Mouse (Mus musculus) spleen, adult 12 weeks (tissue): ENCODE data around the gene Prep.
A peak's percentile ranks its signal among the peaks of the same experiment; 100 is the strongest.

Experiments
- DNase-seq: peaks from one replicate; pipeline ENCODE4 v3.0.0; 2022; ENCODE audit warnings: low spot score

The Prep gene

DNA sequence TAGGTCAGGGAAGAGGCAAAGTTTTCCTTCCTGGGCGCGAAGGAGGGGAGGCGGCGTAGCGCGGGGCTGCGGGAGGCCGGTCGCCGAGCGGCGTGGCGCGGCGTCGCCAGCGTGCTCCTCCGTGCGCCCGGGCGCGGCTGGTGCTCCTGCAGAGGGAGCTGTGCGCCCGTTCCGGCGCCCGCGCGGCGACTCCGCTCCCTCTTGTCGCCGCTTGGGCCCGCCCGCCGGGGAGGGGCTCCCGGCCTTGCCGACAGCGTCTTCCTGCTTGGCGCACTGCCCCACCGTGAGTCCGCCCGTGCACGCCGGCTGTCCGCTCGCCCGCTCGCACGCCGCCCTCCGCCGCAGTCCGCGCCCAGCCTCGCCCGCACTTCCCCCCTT is at the start of gene Prep:
Gene Prep (plus strand): TSS at position 273 of the 378 bp plus-strand sequence.
- DNase-seq = peak; percentile 75

DNA sequence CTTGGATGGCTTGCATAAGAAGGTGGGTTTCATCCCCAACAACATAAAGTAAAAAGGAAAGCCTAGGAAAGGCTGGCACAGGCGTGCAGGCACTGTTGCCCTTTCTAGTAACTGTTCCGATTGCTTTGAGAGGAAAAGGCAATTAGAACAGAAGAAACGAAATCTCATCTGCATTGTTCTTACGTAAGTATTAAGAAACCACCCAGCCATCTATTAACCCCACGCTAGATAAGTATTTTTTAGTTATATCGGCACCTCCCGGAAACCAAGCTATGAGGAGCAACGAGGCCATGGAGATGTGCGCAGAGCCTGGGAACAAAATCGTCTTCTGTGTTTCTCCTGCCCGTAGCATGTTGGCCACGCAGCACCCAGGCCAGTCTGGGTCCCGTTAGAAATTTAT is 49.7 kb upstream of the Prep start:
- no peak for DNase-seq

DNA sequence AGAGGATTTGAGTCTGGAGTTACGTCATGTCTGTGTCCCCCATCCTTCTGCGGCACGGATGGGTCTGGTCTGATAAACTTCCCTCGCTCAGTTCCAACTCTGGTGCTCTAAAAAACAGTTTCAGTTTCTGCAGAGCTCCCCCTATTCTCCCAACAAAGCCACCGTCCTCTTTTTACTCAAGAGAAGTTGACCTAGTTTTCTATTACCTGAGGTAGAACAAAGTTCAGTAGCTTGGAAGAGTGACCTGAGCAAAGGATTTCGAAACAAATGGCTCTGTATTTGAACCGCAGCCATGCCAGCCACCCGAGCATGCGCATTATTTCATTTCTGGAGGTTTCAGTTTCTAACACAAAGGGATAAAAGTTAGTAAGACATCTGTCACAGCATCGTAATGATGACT is 49.2 kb upstream of the Prep start:
- DNase-seq = no peak

DNA sequence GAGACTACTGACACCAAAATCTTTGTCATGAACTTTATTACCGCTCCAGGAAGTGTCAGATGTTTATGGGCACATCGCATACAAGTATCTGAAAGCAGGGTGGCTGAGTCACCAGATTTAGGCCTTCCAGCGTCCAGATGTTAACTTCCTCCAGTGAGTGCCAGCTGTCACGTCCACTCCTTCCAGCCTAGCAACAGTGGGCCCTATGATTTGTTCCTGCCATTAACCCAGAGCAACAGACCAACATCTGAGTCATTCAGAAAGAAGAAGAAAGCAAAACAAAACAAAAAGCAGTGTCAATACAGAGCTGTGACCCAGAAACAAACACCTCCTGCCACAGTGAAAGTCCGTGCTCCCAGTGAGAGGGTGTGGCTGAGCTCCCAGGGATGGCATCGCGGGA is 47.6 kb upstream of the Prep start:
- DNase-seq = no peak

DNA sequence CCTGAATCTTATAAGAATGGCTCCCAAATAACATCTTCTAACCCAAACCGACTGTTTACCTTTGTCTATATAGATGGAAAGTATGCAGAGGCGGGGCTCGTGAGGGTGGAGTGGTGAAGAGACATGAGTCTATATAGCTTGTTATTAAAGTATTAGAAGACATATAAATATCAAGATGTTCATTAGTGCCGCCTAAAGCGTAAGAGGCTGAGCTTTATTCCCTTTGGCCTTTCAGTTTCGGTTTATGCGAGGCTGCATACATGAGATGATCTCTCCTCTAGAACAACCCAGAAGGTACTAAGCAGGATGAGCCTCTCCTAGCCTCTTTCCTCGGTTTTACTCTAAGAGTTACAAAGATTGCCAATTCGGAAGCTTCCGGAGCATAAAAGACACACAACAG is 47.2 kb upstream of the Prep start:
- no peak for DNase-seq

DNA sequence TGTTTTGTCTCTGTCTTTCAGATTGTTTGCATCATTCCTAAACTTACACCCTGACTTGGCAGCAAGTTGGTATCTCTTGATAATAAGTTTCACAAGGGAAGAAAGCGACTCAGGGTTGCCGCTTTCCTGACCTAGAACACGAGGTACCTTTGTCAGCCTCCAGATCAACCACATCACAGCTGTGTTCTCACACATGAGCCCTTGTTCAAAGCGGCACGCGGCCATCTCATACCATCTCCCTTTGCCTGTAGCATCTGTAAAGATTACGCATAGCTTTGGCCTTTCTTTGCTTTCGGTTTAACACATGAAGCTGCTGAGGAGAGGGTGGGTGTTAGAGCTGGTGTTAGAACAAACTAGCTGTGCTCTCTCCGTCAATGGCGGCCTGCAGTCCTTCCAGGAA is 46.7 kb upstream of the Prep start:
- no peak for DNase-seq

DNA sequence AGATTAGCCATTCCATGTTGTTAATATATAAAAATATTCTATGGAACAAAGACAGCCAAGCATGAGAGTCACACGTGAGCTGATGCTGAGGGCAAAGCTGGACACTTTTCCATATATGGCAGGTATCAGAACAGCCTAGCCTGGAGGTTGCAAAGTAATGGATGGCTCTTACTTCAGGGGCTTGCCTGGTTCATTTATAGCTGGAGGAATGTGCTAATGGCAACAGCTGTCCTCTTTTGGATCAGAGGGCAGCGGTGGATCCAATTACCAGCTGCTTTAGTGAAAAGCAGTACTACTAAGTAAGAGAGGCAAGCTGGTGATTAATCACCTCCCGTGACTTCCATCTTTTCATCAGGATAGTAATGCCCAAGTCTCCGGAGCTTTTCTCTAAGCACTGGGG is 41.8 kb upstream of the Prep start:
- no peak for DNase-seq

DNA sequence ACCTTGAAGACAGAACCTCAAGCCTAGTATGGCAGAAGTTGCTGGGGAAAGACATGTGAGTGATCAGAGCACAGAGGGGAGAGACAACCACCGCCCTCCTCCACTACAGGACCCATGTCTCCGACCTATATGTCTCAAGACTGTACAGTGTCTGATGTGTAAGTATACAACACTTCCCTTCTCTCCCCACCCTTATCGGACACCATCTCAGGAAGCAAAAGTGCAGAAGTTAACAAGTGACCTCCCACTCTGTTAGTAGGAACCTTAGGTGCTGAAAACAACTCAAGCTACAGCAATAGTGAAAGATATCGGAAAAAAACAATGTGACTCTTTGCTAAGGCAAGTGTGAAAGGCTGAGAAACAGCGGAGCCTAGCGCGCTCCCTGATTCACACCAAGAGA is 40.1 kb upstream of the Prep start:
- DNase-seq = no peak

DNA sequence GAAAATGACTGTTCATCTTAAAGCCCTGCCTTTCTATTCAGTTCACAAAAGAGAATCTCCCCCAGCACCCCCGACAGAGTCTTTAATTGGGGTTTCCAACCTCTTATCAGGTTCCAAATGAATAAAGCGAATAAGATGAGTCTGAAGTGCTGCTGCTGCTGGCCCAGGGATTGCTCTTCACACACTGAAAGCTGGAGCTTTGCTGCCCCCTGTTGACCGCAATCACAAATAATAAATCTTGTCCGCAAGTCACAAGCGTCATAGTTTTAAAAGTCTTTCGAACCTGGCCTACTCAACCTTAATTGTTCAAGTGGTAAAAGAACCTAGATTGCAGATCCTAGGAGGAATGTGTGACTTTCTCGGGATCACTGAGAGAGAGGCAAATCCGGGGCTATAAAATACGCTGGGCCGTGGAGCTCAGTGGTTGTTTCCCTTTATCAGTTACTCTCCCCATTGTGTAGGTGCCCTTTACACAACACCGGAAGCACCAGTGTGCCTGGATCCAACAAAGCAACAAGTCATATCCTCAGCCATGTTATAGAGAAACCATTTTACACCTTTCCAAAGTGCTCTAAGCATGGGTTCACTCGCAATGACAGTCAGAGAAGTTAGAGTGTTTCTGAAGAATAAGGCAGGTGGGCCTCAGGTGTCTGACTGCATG is 21.6 kb upstream of the Prep start:
- DNase-seq = peak; percentile 51

DNA sequence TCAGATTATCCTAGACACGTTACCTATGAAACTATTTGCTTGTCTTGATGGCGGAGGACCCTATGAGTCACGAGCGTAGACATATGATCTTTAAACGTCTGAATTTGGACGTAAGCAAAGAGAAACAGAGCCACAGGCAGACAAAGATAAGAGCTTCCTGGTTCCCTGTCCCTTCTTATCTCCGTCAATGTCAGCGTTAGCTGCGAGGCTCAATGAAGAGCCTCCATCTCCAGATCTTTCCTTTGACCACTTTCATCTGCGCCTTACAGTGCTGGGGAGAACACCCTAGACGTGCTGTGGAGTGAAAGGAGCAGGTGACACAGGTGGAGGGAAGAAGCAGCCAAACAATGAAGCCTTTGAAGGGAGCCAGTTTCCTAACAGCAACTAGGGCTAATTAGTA is 18.8 kb upstream of the Prep start:
- DNase-seq = no peak

DNA sequence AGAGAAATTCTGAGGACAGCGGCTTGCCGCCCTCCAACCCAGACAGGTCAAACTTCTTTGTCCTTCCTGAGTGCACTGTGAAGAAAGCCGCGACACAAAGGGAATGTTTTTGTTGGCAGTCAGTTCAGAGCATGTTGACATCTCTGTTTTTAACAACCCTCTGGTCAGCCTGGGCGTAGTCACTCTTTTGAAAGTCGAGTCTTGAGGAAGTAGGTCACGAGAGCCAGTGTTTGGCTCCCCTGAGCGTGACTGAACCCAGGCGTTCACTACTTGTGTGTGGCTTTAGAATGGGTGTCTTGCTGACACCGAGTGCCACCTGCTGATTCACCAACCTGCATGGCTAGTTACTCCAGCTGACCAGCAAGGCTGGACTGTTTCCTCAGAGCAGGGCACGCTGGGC is 18.4 kb upstream of the Prep start:
- DNase-seq = no peak

DNA sequence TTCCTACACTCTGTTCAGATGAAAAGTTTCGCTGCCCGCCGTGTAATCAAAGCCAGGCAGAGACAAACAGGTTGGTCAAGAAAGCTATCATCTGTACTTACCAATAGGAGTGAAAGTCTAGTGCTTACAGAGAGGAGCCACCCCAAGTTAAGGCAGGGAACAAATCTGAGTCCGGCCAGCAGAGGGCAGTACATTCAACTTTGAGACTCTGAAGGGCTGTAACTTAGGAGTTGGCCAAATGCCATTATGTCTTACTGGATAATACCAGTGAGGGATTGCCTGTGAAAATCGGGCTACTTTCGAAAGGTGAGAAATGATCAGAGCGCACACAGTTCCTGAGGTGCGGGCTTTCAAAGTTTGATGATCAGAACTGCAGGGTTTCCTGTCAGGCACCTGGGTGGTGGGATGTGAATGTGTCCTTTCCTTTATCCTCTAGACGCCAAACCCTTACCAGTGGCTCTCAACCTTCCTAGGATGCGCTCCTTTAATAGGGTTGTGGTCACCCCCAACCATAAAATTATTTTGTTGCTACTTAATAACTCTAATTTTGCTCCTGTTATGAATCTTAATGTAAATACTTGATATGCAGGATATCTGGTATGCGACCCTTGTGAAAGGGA is 15.8 kb upstream of the Prep start:
- DNase-seq = peak; percentile 70

DNA sequence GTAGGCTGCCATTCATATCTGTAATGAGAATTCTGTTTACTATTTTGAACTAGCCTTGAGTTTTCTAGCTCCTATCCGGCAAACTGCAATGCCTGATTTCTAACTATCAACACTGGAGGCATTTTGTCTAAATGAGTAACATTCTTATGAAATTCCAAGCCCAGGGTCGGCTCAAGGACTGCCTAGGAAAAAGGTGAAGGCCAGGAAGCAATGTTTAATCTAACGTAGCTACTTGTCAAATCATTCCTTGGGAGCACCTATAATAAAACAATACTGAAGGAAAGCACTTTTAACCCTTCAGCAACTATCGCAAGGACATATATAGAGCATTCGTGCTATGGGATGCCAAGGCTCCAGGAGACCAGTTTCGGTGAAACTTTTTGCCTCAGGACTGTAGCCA is 8.6 kb upstream of the Prep start:
- DNase-seq = no peak

DNA sequence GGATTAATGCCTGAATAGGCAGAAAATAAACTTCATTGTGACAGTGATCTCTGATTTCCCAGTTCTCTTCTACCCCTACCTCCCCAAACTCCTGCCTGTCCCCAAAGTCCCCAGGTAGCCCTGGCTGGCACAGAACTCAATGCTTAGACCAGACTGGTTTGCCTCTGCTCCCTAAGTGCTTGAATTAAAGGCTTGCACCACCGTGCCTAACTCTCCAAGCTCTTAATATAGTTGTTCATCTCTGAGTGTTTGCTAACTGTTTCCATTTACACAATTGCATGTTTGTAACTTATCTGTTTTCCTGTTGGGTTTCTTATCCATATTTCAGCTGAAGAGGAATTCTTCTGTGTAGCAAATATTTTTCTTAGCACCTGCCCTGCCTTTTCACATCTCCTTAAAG is 6.2 kb upstream of the Prep start:
- DNase-seq = no peak

DNA sequence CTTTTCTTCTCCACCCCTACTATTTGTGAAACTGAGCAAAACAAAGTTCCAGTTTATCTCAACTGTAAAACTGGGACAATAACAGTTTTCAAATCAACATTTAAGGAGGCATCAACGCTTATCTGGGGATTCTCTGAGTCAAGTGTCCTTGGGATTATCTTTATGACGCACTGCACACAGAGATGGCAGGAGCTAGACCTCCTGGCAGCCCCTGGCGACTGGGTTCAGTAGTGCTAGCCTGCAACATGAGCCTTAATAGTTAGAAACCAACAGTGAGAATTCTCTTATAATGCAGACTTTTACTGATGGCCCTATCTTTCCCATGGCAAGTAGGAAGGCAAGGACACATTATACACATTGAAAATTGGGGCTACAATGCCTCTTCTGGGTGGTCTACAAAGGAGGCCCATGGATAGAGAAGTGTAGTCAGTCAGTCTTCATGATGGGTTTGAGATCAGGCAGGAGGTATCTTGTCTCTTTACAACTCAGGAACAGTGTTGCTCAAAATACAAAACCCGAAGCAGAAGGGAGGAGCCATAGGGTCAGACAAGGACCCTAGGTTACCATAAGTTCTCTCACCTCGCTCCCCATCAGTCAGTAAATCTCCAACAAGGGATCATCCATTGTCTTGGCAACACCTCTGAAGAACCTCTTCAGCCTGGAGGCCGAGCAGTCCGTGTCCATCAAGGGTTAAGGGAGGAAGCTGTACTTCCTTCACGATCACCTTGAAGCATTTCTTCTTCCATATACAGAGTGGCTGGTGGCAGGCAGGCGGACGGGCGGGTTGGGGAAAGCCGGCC is 672 bp upstream of the Prep start:
- no peak for DNase-seq

DNA sequence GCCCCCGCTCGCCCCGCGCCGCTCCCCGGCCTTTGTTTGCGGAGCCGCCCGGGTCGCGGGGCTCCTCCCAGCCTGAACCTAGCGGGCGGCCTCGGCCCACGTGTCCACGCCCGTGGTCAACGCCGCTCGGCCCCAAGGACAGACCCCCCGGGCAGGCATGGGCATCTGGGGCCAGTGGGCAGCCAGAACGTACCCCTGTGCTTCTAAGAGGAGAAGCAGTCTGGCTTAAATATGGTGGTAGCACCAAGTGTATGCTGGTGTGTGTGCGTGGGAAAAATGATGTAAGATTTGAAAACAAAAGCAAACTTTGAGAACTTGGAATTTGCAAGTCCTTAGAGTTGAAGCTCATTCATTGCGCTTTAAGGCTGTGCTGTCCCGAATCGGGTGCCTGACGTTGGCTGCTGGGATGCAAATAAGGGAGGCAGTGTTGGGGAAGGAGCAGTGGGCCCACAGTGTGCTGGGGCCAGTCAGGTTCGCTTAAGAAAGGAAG is 478 bp downstream of the Prep start:
- no peak for DNase-seq

DNA sequence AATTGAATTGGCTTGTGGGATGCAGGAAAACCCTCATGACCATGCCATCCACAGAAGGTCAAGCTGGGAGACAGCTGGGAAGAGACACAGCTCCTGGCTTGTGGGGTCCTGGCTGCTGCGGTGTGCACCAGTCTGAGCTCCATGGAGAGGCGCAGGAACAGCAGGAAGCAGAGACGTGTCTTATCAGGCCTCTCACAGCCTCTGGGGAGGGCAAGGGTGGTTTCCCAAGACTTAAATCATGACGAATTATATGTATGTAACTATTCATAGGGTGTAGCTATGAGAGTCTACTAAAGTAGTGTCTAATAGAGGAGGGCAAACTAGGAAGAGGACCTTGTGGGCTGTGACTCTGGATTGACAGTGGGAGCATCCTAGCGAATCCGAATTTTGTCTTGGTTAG is 2.6 kb downstream of the Prep start:
- no peak for DNase-seq

DNA sequence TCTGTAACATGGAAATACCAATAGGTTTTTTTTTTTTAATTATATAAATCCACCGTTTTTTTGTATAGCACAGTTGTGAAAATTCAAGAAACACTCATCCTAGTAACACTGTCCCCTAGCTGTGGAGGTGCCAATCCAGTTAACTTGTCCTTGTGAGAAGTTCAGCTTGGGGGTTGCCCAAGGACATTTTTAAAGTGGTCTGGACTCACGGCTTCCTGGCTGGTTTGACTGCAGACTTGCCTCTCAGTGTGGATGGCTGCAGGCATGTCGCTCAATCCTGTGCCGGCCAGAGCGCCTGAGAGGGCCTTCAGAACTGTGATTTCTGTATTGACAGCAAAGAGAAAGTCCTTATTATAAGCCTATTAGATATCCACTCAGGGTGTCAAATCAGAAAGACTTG is 3.4 kb downstream of the Prep start:
- no peak for DNase-seq

DNA sequence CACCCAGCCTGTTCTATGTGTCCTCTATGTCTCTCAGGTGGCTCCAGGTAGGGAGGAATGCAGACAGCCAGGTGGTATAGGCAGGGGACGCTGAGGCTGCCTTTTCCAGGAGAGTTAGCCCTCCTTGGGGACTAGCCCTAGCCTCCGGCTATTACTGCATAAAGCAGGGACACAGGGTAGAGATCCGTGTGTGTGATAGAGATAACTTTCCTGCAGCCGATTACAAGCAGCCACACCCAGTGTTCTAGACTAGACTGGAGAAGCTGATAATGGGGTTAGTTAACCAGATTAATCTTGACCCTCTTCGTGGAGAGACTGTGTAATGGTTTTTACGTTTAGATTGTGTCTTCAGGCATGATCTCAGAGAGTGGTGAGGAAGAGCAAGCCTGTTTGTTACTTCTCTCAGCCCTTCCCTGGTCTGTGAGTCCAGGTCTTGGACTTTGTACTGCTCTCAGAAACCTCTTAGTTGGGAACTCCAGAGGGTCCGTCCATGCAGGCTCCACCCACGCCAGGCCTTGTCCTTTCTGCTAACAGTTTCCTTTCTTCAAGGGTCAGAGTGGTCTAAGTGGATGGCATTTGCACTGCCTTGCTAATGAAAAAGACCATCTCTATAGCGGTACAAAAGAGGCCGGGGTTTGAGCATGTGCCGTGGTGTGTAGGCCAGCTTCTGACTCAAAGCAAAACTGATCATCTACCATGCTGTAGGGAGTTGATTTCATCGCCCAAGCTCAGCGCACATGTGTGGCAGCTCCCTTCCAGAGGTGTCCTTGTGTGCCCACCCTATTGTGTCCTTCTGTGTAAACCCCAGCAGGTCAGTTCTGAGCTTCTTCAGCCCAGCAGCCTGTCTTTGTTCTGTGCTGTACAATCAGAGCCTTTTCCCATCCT is 4.2 kb downstream of the Prep start:
- no peak for DNase-seq

DNA sequence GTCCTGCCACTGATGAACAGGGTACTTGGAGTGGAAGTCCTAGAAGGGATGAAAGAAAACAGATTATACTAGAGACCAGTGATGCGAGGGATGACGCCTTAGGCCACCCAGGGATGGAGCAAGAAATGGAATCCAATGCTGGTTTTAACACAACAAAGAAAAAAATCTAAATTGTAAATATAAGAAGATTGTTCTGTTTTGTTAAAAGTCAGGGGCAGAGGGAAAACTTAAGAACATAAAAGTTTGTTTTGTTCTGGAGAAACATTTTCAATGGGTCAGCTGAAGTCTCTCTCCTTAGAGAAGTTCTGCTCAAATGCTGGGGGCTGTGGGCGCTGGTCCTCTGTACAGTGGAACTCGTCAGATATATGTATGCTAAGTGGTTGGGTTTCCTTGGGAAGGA is 5.3 kb downstream of the Prep start:
- DNase-seq = no peak

DNA sequence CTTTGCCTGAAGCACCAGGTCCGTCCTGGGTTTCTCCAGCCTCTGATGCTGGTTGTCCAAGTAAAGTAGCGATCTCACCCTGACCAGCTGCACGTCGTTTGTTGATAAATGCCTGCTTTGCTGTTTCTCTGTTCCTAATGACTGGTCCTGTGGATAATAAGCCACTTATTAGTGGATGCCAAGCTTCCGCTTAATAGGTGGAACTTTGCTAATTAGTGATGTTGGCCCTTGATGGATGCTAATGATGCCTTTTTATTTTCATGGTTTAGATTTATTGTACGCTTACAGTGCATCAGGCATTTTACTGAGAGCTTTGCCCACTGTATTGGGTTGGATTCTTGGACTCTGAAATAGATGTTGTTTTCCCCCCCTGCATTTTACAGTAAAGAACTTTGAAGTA is 7.5 kb downstream of the Prep start:
- no peak for DNase-seq

DNA sequence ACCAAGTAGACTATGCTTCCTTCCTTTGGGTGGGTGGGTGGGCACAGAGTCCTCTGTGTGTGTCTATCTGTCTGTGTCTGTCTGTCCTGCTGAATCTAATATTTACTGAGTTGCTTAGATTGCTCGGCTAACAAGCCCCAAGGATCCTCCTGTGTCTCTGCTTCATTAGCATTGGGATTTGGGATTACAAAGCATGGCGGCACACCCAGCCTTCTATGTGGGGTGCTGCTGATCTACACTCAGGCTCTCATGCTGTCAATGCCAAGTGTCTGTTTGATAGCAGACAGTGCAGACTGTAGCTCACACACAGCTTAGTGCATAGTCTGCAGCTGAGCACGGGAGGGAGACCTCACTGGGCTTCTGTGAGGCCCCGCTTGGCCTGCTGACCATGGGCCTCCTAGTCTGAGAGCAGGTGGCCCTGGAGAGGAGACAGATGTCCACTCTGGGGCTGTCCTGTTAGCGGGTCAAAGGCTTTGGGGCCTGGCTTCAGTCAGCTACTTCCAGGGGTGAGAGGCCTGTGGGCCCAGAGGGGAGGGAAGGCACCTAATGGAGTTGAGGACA is 8.6 kb downstream of the Prep start:
- no peak for DNase-seq
